Mouse (Mus musculus) adrenal gland, postnatal 10 days (tissue): ENCODE measurements around the gene Gimap5. TPM values are rescaled to one million over a fixed set of nuclear protein-coding genes. Genes with fewer than 3 reads are reported as not detected.

ENCODE experiments used
- DNase-seq: peaks from one replicate; pipeline ENCODE4 v3.0.0; 2021; ENCODE audit warnings: mixed read lengths
- total RNA-seq, 2 experiments: library from RNA; stranded (reverse); gene quantifications; 2 replicates each; pipeline ENCODE4 v1.2.3; 2021

The Gimap5 gene
- total RNA-seq, 2 experiments from 2014 or later, result 14.2 to 19.5 TPM

- no peak for DNase-seq
Measured at GRCm38 (mm10) chr6:48739780-48740055, 6.3 kb upstream of the Gimap5 start.

GRCm38 (mm10) chr6:48740501-48741169, 5.4 kb upstream of the Gimap5 start:
- no peak for DNase-seq

- no peak for DNase-seq
Measured at GRCm38 (mm10) chr6:48741273-48741672, 4.7 kb upstream of the Gimap5 start.

GRCm38 (mm10) chr6:48741711-48742206, 4.2 kb upstream of the Gimap5 start:
- no peak for DNase-seq

- DNase-seq, result peak; percentile 53
Measured at GRCm38 (mm10) chr6:48742422-48743351, 3.3 kb upstream of the Gimap5 start.

GRCm38 (mm10) chr6:48745490-48745889, 507 bp upstream of the Gimap5 start:
- DNase-seq, result no peak

- DNase-seq, result no peak
Measured at GRCm38 (mm10) chr6:48747091-48747966, 1.3 kb downstream of the Gimap5 start.

GRCm38 (mm10) chr6:48763567-48764270, 17.7 kb downstream of the Gimap5 start:
- DNase-seq, result no peak

GRCm38 (mm10) chr6:48764496-48764895, 18.5 kb downstream of the Gimap5 start:
- no peak for DNase-seq

GRCm38 (mm10) chr6:48768178-48768869, 22.3 kb downstream of the Gimap5 start:
- DNase-seq, result no peak

GRCm38 (mm10) chr6:48768933-48769332, 22.9 kb downstream of the Gimap5 start:
- no peak for DNase-seq

GRCm38 (mm10) chr6:48770696-48771095, 24.7 kb downstream of the Gimap5 start, which contains the start of gene Gimap3:
Gene Gimap3, minus strand, starts transcription at chr6:48770851.
- no peak for DNase-seq

- DNase-seq, result peak; percentile 90
Measured at GRCm38 (mm10) chr6:48772030-48772429, 26.0 kb downstream of the Gimap5 start.

- no peak for DNase-seq
Measured at GRCm38 (mm10) chr6:48784406-48784805, 38.4 kb downstream of the Gimap5 start.

GRCm38 (mm10) chr6:48785189-48785588, 39.2 kb downstream of the Gimap5 start:
- DNase-seq, result peak; percentile 26

GRCm38 (mm10) chr6:48785601-48786000, 39.6 kb downstream of the Gimap5 start:
- no peak for DNase-seq

- no peak for DNase-seq
Measured at GRCm38 (mm10) chr6:48787867-48788266, 41.9 kb downstream of the Gimap5 start.

GRCm38 (mm10) chr6:48801897-48802296, 55.9 kb downstream of the Gimap5 start:
- no peak for DNase-seq

GRCm38 (mm10) chr6:48803406-48804051, 57.5 kb downstream of the Gimap5 start:
- no peak for DNase-seq
